Mouse (Mus musculus): Measurements from ENCODE around the gene Map4. TPM values are rescaled to one million over a fixed set of nuclear protein-coding genes. Genes with fewer than 3 reads are reported as not detected.

Gene Map4
- polyA plus RNA-seq, 1 experiment from 2014 or later: 201 TPM

DNA sequence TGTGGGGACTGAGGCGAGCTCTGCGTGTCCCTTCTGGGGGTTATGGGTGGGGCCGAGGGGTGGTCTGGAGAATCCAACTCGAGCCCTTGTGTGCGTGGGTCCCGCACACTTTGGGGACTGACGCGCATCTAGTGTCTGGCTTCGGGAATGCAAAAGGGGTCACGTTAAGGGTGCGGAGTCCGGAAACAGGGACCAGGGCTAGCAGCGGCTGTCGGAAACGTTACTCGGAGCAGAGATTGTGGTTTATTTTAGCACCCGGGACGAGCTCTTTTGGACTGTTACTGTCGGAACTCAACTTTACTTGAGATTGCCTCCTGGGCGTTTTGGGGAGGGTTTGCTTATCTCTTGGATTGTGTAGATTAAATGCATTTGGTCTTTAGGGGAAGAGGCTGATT, 1.1 kb downstream of the Map4 start:
- no peak for ATAC-seq (ENCODE audit: low FRiP score, low read depth)
- peak overlapping the region; percentile 94 for H3K27ac ChIP-seq (replicated peaks)

DNA sequence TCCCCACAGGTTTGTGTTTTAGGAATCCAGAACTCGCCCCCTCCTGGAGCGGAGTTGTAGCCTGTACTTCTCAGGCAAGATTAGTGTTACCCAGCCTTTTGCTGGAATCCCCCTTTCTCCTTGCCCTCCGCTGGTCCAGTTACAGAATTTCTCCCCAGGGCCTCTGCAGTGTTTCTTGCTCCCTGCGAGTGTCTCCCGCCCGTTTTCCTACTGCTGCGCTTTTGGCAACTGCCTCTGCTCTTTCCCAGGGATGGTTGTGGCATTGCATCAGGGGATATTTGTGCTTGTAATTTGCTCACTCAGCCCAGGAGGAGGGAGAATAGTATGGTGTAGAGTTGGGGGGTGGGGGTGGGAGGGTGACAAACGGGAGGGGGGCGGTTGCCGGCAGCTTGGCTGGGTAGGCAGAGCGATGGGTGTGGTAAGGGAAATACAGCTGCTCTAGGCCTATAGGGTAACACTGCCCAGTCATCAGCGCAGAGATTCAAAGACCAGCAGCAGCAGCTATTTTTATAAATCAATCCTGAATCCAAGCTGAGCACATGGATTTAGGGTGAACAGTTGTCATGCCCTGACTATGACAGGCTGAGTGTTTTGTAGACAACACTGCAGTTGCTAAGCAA, 1.6 kb downstream of the Map4 start:
- WGBS: 0% methylated on average over 12 of the region's 12 CpGs
- peak overlapping the region; percentile 84 for H3K4me3 ChIP-seq
- H3K36me3 ChIP-seq: no peaks in the 10 kb centered on the region
- H3K9me3 ChIP-seq: no peaks in the 10 kb centered on the region
- ATAC-seq (ENCODE audit: low FRiP score, low read depth): no peak
- H3K27me3 ChIP-seq: no peaks in the 10 kb centered on the region
- H3K4me2 ChIP-seq: peak overlapping the region; percentile 85
- peak overlapping the region; percentile 94 for H3K27ac ChIP-seq (replicated peaks)
- H3K9ac ChIP-seq: peak overlapping the region; percentile 89
- H3K4me1 ChIP-seq (replicated peaks): peaks cover 25% of the 10 kb centered on the region

More for the DNA sequence above, 1.1 kb downstream of the Map4 start:
- Histone ChIP-seq H3K36me3 (no peaks in the 10 kb centered on the region), H3K4me3 (peak overlapping the region; percentile 84), H3K4me1 (replicated peaks) (peaks cover 25% of the 10 kb centered on the region), H3K4me2 (peak overlapping the region; percentile 85), H3K9ac (peak overlapping the region; percentile 89), H3K27me3 (no peaks in the 10 kb centered on the region), H3K9me3 (no peaks in the 10 kb centered on the region)
- 0% methylated on average over 20 of the region's 20 CpGs for WGBS

DNA sequence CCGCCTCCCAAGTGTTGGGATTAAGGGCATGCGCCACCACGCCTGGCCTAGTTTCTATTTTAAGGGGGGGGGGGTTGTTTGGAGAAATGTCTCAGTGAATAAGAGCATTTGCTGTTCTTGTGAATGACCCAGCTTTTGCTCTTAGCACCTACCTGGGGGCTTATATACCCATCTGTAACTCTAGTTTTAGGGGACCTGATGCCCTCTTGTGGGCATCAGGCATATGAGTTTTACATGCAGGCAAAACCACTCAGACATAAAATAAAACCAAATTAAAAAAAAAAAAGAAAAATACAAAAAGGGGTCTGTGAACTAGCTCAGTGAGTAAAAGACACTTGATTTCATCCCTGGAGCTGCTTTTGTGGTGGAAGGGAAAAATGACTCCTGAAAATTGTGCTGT, 8.1 kb downstream of the Map4 start:
- H3K9me3 ChIP-seq: no peaks in the 10 kb centered on the region
- H3K27me3 ChIP-seq: no peaks in the 10 kb centered on the region
- no peak for ATAC-seq (ENCODE audit: low FRiP score, low read depth)
- no peak overlapping the region for H3K27ac ChIP-seq (replicated peaks)
- H3K4me3 ChIP-seq: no peak overlapping the region
- 0 out of 2 replicates have a peak, but pooled peaks cover 6% of the 10 kb centered on the region for H3K4me1 ChIP-seq (replicated peaks)
- H3K36me3 ChIP-seq: no peaks in the 10 kb centered on the region
- H3K4me2 ChIP-seq: no peak overlapping the region
- 89% methylated on average over 3 of the region's 3 CpGs for WGBS
- H3K9ac ChIP-seq: no peak overlapping the region

DNA sequence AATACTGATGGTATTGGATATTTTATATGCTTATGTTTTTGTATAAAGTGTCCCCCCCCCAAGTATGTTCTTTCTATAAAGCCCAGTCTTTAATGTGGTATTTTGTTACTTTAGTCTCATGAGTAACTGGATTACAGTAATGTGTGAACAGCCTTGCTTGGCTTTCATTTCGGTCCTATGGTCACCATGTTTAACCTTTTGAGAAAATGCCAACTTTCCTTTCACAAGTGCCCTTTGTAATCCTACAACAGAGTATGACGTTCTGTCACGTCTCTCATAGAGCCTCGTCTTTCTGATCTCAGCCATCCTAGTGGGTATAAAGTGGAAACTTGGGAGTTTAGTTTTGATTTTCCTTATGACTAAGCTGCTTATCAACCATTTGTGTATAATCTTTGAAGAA, 11.5 kb downstream of the Map4 start:
- no peak overlapping the region for H3K4me2 ChIP-seq
- H3K4me1 ChIP-seq (replicated peaks): no peaks in the 10 kb centered on the region
- H3K27me3 ChIP-seq: no peaks in the 10 kb centered on the region
- H3K27ac ChIP-seq (replicated peaks): no peak overlapping the region
- 66% methylated on average over 4 of the region's 4 CpGs for WGBS
- H3K36me3 ChIP-seq: no peaks in the 10 kb centered on the region
- ATAC-seq (ENCODE audit: low FRiP score, low read depth): no peak
- H3K4me3 ChIP-seq: no peak overlapping the region
- H3K9ac ChIP-seq: no peak overlapping the region
- no peaks in the 10 kb centered on the region for H3K9me3 ChIP-seq

DNA sequence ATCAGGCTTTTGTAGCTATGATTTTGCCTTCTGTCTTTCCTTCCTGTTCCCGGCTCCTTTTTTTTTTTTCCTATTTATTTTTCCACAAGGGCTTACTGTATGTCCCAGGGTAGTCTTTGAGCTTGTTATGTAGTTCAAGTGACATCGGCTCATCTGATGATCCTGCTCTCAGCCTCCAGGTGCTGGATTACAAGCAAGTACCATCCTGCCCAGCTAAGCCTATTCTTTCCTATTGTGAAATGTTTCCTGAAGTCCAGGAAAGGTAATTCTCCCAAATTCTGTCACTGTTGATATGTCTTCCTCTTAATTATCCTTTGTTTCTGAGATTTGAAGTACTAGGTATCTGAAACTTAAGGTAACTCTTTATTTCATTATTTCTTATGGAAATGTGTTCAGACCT, 13.5 kb downstream of the Map4 start:
- Histone ChIP-seq H3K4me3 (no peak overlapping the region), H3K9ac (no peak overlapping the region), H3K4me1 (replicated peaks) (no peaks in the 10 kb centered on the region), H3K9me3 (no peaks in the 10 kb centered on the region), H3K36me3 (no peaks in the 10 kb centered on the region), H3K27me3 (no peaks in the 10 kb centered on the region), H3K27ac (replicated peaks) (no peak overlapping the region), H3K4me2 (no peak overlapping the region)
- ATAC-seq (ENCODE audit: low FRiP score, low read depth): no peak
- WGBS: 79% methylated on average over 2 of the region's 2 CpGs

DNA sequence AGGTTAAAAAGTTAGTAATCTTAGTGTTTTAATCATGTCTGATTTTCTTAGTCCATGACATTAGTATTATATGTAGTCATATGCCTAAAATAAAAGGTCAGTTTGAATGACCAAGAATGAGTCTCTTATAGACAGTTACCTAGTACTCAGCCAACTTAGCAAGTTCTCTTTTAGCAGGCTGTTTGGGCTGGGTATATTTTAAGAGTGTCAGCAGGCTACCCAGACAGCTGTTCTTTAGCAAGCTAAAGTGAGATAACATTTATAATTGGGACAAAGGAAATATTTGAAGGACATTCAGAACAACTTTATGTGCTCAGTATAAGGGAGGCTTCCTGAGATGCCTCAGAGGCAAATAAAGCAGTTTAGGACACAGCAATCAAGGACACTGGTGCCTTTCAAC, 17.3 kb downstream of the Map4 start:
- Histone ChIP-seq H3K4me1 (replicated peaks) (no peaks in the 10 kb centered on the region), H3K36me3 (no peaks in the 10 kb centered on the region), H3K9me3 (no peaks in the 10 kb centered on the region), H3K27me3 (no peaks in the 10 kb centered on the region), H3K4me2 (no peak overlapping the region), H3K4me3 (no peak overlapping the region), H3K27ac (replicated peaks) (no peak overlapping the region), H3K9ac (no peak overlapping the region)
- ATAC-seq (ENCODE audit: low FRiP score, low read depth): no peak

DNA sequence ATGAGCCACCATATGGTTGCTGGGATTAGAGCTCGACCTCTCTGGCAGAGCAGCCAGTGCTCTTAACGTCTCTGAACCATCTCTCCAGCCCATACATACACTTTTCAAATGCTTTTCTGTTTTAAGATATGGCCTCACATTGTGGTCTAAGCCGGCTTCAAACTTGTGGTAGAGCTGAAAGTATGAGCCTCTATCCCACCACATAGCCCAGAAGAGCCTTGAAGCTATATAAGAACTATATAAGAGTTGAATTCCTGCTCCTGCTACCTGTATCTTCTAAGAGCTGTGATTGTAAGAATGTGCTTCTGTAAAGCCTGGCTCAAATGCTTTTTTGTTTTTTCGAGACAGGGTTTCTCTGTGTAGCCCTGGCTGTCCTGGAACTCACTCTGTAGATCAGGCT, 18.5 kb downstream of the Map4 start:
- no peak overlapping the region for H3K9ac ChIP-seq
- no peaks in the 10 kb centered on the region for H3K36me3 ChIP-seq
- ATAC-seq (ENCODE audit: low FRiP score, low read depth): no peak
- H3K9me3 ChIP-seq: no peaks in the 10 kb centered on the region
- no peaks in the 10 kb centered on the region for H3K27me3 ChIP-seq
- H3K27ac ChIP-seq (replicated peaks): no peak overlapping the region
- no peak overlapping the region for H3K4me3 ChIP-seq
- WGBS: 93% methylated on average over 4 of the region's 4 CpGs
- H3K4me1 ChIP-seq (replicated peaks): no peaks in the 10 kb centered on the region
- no peak overlapping the region for H3K4me2 ChIP-seq

DNA sequence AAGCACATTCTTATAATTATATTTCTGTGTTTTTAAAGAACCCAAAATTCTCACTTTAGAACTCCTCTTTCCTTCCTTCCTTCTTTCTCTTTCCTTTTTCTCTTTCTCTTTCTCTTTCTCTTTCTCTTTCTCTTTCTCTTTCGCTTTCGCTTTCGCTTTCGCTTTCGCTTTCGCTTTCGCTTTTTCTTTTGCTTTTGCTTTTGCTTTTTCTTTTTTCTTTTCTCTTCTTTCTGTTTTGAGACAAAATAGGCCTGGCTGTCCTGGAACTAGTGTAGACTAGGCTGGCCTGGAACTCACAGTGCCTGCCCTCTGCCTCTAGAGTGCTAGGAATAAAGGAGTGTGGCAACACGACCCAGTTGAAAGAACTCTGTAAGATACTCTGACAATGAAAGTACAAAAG, 22.3 kb downstream of the Map4 start:
- no peaks in the 10 kb centered on the region for H3K27me3 ChIP-seq
- no peaks in the 10 kb centered on the region for H3K9me3 ChIP-seq
- no peak overlapping the region for H3K4me2 ChIP-seq
- H3K4me1 ChIP-seq (replicated peaks): no peaks in the 10 kb centered on the region
- no peak overlapping the region for H3K4me3 ChIP-seq
- no peak overlapping the region for H3K27ac ChIP-seq (replicated peaks)
- WGBS: 92% methylated on average over 8 of the region's 8 CpGs
- H3K36me3 ChIP-seq: no peaks in the 10 kb centered on the region
- ATAC-seq (ENCODE audit: low FRiP score, low read depth): no peak
- H3K9ac ChIP-seq: no peak overlapping the region

DNA sequence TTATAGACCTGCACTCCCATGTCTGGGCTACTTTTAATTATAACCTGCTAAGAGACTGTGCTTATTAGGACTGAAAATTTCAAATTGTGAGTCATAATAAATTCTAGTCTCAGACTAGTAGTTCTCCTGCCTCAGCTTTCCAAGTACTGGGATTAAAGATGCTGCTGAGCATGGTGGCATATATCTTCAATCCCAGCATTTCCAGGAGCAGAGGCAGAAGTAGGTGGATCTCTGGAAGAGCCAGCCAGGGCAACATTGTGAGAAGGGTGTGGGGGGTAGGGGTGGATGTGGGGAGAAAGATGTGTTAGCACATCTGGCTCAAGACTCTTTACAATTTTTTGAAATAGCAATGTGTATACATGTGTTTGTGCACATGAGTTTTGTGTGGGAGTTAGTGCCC, 23.4 kb downstream of the Map4 start:
- Histone ChIP-seq H3K4me1 (replicated peaks) (no peaks in the 10 kb centered on the region), H3K27me3 (no peaks in the 10 kb centered on the region), H3K27ac (replicated peaks) (no peak overlapping the region), H3K9me3 (no peaks in the 10 kb centered on the region), H3K36me3 (no peaks in the 10 kb centered on the region), H3K9ac (no peak overlapping the region), H3K4me3 (no peak overlapping the region), H3K4me2 (no peak overlapping the region)
- no peak for ATAC-seq (ENCODE audit: low FRiP score, low read depth)

DNA sequence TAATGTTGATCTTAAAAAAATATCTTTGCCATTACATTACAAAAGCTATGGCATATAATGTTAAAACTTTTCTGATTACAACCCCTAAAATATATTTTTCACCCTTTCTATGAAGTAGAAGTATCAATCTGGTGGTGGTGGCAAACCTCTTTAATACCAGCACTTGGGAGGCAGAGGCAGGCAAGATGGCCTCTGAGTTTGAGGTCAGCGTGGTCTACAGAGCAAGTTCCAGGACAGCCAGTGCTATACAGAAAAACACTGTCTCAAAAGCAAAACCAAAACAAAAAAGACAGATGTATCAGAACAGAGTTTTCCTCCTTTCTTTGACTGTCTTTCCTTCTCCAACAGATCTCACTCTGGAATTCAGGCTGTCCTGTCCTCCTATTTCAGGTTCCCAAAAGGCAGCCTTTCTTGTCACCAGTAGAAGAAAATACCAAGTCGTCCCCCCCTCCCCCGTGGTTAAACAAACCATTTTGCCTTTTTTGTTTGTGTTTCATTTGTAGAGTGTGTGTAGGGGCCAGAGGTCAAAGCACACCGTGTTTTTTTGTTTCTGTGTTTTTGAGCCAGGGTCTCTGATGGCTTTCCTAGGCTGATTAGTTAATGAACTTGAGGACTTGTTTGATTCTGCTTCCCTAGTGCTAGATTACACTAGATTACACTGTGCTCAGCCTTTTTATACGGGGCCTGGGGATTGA, 28.3 kb downstream of the Map4 start:
- Histone ChIP-seq H3K9ac (no peak overlapping the region), H3K27me3 (no peaks in the 10 kb centered on the region), H3K27ac (replicated peaks) (no peak overlapping the region), H3K9me3 (no peaks in the 10 kb centered on the region), H3K4me3 (no peak overlapping the region), H3K4me2 (no peak overlapping the region), H3K36me3 (no peaks in the 10 kb centered on the region), H3K4me1 (replicated peaks) (no peaks in the 10 kb centered on the region)
- ATAC-seq (ENCODE audit: low FRiP score, low read depth): no peak
- WGBS: 57% methylated on average over 5 of the region's 5 CpGs

DNA sequence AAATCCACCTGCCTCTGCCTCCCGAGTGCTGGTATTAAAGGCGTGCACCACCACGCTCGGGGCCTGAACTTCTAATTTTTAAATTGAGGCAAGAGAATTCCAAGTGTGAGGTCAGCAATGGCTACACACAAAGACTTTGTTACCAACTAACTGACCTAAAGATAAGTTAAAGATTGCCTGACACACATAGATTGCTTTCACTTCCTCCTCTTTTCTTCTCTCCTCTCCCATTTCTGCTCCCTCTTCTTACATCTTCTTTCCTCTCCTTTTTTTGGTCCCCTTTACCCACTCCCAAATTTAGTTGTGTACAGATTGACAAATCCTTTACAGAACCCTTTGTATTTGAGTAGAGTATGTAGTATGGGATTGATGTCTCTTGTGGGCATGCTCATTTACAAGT, 29.3 kb downstream of the Map4 start:
- Histone ChIP-seq H3K27ac (replicated peaks) (no peak overlapping the region), H3K4me2 (no peak overlapping the region), H3K4me1 (replicated peaks) (no peaks in the 10 kb centered on the region), H3K9me3 (no peaks in the 10 kb centered on the region), H3K27me3 (no peaks in the 10 kb centered on the region), H3K36me3 (no peaks in the 10 kb centered on the region), H3K4me3 (no peak overlapping the region), H3K9ac (no peak overlapping the region)
- 94% methylated on average over 4 of the region's 4 CpGs for WGBS
- ATAC-seq (ENCODE audit: low FRiP score, low read depth): no peak

DNA sequence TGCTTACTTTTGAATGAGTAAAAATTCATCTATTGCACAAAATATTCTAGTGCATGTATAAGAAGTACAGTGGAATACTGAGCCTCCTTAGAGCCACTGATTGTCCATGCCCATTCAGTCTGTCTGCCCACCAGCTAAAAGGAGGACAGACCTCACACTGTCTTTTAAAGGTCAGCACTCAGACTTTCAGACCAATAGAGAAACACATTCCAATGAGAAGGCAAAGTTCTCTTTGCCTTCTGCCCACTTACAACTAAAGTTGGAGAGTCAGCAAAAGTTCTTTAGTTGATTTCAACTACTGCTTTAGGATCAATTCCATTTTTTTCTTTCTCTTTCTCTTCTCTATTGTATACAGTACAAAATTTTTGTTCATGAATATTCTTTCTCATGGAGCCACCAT, 33.5 kb downstream of the Map4 start:
- no peak overlapping the region for H3K4me2 ChIP-seq
- no peak overlapping the region for H3K27ac ChIP-seq (replicated peaks)
- H3K36me3 ChIP-seq: no peaks in the 10 kb centered on the region
- H3K27me3 ChIP-seq: no peaks in the 10 kb centered on the region
- H3K9me3 ChIP-seq: no peaks in the 10 kb centered on the region
- 0 out of 2 replicates have a peak, but pooled peaks cover 5% of the 10 kb centered on the region for H3K4me1 ChIP-seq (replicated peaks)
- no peak for ATAC-seq (ENCODE audit: low FRiP score, low read depth)
- no peak overlapping the region for H3K9ac ChIP-seq
- H3K4me3 ChIP-seq: no peak overlapping the region

All from hindbrain, embryonic 15.5 days (tissue).